Mouse (Mus musculus): ENCODE results near the gene Tpx2.
A peak's percentile ranks its signal among the peaks of the same experiment; 100 is the strongest.

Tpx2 gene

DNA sequence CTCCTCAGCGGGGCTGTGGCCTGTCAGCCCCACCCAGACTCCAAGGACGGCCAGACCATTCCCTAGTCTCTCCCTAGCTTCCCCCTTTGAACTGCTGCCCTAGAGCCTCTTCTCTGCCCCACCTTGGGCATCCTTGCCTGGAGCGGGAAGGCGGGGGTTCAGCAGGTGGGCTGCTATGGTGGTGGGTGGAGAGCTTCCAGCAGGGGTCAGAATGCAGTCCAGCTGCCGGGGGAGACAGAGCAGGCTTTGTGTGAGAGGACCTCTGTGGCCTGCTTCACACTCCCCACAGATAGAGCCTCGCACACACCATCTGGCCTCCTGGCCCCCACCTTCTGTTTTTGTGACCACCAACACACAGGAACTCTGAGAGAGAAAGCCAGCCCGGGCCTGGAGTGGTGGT is 74.6 kb downstream of the Tpx2 start:
- no peak for DNase-seq

DNA sequence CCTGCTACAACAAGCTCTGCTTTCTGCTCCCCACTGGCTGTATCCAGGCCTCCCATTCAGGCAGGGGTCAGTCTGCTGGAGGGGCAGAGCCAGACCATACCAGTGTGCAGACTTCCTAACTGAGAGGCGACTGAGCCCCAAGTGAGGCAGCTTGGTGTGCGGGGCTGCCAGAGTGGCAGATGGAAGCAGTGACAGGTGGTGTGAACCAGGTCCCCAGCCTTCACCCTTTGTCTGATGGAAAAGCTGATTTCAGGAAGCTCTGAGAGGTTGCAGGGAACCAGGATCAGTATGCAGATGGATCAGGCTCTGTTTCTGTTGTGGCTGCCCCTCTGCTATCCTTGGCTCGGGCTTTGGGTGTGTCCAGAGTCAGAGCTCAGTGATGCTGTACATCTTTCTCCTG is 75.9 kb downstream of the Tpx2 start:
- DNase-seq, result no peak

DNA sequence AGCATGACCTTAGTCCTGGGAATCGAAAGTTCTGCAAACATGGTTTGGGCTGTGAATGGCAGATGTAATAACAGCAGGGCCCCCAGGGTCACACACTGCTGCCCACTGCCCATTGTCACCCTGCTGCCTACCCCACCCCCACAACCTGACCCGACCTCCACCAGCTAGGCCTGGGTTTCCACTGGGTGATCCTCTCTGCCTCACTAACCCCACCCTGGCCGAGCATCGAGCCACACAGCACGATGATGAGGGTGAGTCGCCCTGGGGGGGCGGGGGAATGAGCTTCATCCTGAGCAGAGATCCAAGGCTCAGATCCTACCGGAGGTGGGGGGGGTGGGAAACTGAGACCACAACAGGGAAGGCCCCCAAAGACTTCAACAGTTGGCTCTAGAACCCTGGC is 76.4 kb downstream of the Tpx2 start:
- no peak for DNase-seq

DNA sequence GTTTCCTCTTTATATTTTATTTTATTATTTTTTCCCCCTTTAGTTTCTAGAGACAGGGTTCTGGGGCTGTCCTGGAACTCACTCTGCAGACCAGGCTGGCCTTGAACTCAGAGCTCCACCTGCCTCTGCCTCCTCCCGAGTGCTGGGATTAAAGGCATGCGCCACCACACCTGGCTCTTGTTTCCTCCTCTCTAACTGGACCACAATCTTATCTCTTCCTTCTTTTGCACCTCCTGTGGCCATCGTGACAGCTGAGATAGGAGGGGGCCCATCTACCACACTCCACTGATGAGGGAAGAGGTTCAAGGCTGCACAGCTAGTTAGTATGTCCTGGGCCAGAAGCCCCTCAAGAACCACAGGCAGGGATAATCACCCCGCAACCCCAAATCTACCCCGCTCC is 76.8 kb downstream of the Tpx2 start:
- DNase-seq, result no peak

DNA sequence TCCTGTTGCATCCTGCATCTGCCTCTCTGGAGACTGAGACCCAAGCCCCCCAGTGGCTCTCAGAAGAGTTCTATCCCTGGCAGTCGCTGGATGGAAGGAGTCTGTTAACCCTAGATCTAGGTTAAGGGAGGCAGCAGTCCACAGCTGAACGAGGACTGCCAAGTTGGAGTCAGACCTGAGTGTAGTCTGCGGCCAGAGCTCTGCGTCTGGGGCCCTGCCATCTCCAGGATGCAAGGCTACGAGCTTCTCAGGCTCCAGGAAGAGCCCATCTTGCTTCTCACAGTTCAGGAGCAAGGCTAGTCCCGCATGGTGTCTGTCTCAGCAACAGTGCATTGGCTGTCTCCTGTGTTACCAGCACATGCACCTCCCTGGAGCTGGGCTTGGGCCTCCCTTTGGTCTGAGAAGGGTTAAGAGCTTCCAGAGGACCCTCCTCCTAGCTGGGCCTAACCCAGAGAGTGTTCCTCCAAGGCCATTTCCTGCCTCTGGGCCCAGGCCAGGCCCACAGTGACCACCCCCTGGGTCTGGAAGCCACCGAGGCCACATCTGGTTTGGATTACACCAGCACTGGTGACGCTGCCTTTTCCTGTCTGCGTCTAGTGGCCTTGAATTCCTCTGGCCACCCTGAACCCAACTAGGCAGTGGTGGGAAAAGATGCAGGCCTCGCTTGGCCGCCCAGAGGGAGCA is 77.6 kb downstream of the Tpx2 start:
- DNase-seq, result no peak

DNA sequence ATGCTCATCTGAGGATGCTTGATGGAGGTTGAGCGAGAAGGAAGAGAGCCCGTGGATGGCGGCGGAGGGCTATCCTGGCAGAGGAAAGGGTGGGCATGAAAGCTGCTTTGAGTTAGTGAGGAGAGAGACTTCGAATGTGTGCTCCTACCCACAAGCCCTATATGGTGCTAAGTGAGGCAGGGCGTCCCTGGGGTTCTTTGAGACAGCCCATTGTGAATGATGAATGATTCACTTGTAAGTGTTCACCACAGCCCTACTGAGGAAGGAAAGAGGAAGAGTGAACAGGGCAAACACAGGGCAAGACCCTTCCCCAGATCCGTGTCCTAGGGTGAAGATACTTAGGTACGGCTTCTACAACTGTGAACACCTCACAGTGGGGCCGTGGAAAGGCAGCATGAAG is 79.1 kb downstream of the Tpx2 start:
- DNase-seq, result no peak

DNA sequence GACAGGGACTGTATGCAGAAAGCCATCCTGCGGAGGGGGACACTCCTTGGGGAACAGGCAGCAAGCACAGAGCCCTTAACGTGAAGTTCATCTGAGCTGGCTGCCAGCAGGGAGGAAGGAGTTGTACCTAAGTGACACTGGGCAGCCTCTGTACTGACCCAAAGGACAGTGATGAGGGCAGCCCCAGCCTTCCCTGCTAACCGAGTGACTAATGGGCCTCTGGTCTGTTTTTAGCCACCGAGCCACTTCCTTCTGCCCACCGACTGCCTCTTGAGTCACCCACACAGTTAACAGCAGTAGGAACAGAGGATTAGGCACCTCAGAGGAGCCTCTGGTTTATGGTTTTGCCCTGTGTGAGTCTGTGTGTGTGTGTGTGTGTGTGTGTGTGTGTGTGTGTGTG is 79.6 kb downstream of the Tpx2 start:
- DNase-seq, result no peak

DNA sequence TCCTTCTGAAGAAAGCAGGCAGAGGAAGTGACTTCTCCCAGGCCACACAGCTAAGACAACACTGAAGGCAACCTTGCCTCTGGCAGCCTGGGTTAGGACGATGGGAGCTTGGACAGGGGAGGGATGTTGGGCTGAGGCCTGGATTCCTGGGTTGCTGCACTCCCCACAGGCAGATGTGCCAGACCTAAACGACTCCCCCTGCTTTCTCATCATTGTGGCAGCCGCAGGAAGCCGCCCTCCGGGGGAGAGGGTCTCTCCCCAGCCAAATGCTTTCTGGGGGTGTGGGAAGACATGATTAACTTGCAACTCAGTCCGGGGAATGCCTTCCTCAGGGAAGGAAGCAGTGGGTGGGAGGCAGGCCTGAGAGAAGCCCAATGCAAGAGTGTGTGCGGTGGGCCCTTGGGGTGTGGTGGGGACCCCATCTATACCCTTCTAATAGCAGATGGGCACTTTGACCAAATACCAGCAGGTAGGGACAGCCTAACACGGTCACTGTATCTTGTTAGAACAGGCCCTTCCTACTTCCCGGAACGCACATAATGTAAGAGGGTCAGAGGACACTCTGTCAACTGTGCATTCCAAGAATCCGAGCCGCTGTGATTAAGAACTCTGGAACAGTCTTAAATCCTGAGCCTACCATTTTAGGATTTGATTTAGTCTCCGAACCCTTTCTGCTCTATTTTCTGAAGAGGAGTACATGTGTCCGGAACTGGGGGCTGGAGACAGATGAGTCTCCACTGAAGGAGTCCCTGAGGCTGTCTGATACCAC is 80.6 kb downstream of the Tpx2 start:
- no peak for DNase-seq

DNA sequence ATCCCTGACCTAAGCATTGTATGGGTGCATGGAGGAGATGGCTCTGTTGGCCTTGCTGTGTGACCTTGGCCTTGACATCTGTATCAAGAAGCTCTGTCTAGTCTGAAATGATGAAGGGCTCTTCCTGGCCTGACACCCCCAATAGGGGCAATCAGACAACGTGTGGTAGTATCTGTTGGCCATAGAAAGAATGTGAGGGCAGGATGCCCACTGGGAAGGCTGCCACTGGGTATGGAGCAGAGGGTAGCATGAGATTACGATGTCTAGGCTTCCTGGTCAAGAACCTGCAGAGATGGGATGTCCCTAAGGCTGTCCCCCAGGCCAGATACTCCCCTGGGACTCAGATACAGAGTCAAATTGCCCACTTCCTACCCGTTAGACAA is 81.2 kb downstream of the Tpx2 start:
- no peak for DNase-seq

DNA sequence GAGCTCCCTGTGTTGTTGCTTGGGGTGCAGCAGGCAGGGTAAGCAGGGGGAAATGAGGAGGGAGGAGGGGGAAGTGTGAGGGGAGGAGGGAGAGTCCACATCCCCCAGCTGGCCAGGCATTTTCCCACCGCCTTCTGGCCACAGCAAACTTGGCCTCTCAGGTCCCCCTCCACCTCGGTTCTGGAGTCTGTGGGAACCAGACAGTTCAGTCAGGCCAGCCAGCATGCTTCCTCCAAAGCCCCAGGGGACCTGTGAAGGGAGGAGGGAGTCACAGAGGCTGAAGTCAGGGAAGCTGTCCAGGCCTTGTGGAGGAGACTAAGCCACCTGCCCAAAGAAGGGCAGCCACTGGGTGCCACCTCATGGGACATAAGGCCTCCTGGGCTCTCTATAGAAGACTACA is 82.5 kb downstream of the Tpx2 start:
- DNase-seq, result no peak

DNA sequence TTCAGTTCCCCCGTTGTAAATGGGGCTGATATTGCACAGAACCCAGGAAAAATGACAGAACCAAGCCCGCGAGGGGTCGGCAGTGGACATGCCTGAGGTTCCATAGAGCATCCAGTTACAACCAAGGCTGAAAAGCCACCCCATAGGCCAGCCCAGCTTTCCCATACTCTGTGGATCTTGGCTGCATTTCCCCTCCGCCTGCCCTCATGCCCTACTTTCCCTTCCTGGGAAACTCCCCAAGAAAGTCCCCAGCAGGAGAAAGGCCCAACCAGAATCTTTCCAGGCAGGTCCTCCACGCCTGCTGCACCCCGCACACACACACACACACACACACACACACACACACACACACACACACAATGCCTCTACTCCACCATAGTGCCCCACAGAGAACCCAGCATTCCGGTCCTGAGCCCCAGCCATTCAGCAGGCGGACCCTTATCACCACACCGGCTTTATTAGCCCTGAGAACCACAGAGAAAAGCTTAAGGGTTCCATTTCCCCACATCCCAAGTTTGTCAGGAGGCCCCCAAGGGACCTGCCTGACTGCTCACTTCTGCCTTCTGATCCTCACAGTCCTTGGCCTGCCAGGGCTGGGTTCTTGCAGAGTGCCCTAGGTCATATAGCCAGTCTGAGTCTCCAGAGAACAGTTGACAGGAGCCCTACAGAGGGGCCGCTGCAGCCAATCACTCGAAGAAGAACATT is 83.8 kb downstream of the Tpx2 start:
- DNase-seq, result no peak

DNA sequence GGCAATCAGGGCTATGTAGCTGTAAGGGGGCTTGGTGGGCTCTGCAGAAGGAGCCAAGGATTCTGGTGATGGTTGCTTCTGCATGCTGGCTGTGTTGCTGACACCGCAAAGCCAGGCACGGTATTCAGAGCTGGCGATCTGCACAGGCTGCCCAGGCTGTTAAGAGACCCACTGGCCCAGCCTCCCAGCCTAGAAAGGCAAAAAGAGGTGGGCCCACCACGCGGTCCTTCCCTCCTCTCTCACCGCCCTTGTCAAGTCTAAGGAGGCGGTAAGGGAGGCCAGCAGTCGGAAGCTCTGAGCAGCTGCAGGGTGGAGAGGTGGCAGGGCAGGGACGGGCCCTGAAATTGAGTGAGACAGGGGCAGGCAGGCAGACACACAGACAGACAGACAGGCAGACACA is 85.3 kb downstream of the Tpx2 start, which contains the start of gene Foxs1:
Gene Foxs1 (minus strand): TSS at position 161 of the 400 bp plus-strand sequence.
- no peak for DNase-seq

DNA sequence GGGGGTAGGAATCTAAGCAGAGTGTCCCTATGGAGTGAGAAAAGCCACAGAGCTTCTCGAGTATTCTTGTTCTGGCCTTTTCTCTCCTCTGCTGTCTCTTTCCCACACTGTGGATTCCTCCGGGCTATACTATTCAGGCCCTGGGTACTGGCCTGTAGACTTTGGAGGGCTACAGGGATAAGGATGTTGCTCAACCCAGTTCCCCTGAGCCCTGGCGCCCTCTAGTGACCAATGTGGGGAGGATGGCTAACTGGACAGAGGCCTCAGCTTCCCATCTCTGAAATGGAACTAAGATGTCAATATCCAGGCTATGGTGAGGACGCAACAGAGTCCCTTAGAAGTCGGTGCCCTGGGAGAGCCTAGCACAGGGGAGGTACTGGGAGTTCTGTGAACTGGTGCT is 85.8 kb downstream of the Tpx2 start:
- DNase-seq, result peak; percentile 65

DNA sequence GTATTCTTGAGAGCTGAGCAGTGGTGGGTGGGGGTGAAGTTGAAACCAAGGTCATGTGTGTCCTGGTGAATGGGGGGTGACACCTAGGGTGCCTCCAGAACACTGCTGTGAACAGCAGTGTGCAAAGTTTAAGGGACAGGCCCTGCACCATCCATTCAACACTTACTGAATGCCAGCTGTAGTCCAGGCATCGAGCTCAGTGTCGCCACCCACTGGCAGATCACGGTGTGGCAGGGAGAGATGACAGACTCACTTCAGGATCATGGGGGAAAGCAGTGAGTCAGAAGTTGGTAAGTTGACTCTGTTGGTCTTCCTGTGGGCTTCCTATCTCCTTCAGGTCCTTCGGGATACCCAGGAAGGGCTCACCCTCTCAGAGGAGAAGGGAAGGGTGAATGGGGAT is 92.1 kb downstream of the Tpx2 start:
- peak; percentile 80 for DNase-seq

DNA sequence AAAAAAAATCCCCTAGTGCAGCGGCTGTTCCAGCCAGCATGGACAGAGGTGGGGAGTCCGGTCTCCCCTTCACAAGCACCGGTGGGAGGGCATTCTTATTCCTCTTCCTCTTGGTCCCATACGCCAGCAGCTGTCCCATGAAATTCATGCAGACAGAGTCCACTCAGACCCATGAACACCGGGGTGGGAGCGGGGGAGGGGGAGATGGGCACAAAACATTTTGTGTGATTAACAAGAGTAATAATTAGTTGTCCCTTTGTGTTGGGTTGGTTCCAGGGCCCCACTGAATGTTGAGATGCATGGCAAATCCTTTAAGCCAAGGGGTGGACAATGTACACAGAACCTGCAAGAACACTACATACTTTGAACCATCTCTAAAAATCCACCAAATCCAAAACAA is 93.3 kb downstream of the Tpx2 start:
- no peak for DNase-seq

DNA sequence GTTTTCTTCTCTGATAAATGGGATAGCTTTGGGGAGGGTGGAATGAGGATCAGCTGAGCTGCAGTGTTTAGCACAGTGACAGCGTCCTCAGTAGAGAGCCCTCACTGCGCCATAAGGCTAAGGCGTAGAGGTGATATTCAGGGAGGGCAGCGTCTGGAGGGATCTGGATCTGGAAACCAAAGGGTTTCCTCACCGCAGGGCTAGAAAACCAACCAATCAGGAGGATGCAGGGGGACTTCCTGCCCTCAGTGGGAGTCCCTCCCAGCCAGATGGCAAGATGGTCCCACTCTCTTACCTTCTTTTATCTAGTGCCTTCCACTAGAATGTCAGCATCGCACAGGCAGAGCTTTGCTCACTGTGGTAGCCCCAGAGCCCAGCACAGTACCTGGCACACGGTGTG is 94.0 kb downstream of the Tpx2 start:
- DNase-seq, result no peak

DNA sequence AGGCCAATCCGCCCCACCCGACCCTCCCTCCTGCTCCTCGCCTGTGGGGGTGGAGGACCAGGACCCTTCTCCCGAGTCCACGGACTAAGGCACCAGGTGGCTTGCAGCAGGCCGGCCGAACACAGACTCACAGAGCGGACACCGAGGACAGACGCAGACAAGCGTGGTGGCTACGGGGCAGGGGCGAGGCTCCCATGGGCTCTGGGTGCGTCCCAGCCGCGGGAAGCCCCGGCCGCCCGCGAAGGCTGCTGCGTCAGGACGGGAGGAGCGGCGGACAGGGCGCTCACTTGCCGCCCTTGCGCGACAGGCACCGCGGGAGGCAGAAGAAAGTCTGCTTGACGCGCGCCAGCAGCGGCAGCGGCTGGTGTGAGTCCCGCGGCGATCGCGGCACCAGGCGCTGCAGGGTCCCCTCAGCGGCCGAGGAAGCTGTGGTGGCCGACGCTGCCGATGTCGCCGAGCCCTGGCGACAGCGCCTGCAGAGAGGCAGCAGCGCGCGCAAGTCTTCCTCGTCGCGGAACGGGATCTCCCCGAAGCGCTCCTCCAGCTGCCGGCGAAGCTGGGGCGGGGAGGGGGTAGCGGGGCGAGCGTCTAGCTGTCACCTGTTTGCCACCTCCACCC is 95.2 kb downstream of the Tpx2 start:
- DNase-seq, result peak; percentile 38

DNA sequence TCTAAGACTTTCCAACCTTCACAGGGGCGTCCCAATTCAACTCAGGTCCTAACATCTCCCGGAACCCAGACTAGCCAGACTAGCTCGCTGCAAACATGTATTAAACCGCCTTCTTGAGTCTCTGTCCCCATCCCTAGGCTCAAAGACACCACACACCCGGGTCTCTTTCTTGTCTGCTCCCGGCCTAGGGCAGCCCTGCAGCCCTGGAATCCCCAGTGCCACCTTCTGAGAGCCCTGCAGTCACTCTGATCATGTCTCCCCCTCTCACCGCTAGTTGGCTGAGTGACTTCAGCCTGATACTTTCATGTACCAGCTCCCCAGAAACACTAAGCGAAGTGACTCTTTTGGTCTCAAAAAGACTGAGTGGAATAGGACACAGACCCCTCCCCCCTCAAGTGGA is 95.8 kb downstream of the Tpx2 start:
- no peak for DNase-seq

DNA sequence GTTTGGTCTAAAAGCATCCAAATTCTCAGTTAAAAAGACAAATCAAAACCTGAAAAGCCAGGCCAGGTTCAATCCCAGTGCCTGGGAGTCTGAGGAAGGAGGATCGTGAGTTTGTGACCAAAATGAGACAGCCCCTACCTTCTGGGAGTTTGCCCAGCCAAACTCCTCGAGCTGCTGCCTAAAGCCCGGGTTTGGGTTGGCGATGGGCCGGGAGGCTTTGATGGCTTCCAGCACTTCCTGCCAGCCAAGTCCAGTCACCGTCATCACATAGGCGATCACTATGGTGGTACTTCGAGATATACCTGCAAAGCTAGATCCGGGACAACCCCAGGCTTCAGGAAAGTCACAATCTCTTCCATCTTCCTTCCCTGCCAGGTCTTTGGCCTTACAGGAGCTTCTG is 96.2 kb downstream of the Tpx2 start:
- no peak for DNase-seq
